Mouse (Mus musculus) thymus, postnatal 10 days (tissue): Measurements from ENCODE around the gene Cdc34b.
"Not testable (repeated sequence)": the region's sequence is repeated elsewhere in the genome, so short reads cannot be mapped to it uniquely, and the experiment has no call there.

Experiments
- DNase-seq, 2 experiments: peaks; one replicate each; pipeline ENCODE4 v3.0.0; 2021; ENCODE audit warnings: low spot score in 2 of 2

Gene Cdc34b

GRCm38 (mm10) chr11:94741732-94742272 lies at the start of gene Cdc34b:
Cdc34b (plus strand) TSS chr11:94741782.
- DNase-seq: no peak

GRCm38 (mm10) chr11:94692502-94692901 lies 49.1 kb upstream of the Cdc34b start:
- not testable (repeated sequence) for DNase-seq

- no peak for DNase-seq
These were observed 46.1 kb upstream of the Cdc34b start for GRCm38 (mm10) chr11:94695508-94695907.

- DNase-seq: peak in 1 of 2 experiments; percentile 34
These were observed 44.4 kb upstream of the Cdc34b start for GRCm38 (mm10) chr11:94697140-94697539.

- DNase-seq: peak; percentile 65 to 70
These were observed 43.7 kb upstream of the Cdc34b start for GRCm38 (mm10) chr11:94697703-94698464.

GRCm38 (mm10) chr11:94699399-94699798 lies 42.2 kb upstream of the Cdc34b start:
- no peak for DNase-seq

GRCm38 (mm10) chr11:94701401-94702215 lies 40.0 kb upstream of the Cdc34b start:
- DNase-seq: no peak

- no peak for DNase-seq
These were observed 39.4 kb upstream of the Cdc34b start for GRCm38 (mm10) chr11:94702216-94702610.

GRCm38 (mm10) chr11:94704020-94704419 lies 37.6 kb upstream of the Cdc34b start:
- peak in 1 of 2 experiments; percentile 43 for DNase-seq

GRCm38 (mm10) chr11:94704472-94704871 lies 37.1 kb upstream of the Cdc34b start, which contains the start of gene Gm11541:
Gm11541 (minus strand) TSS chr11:94704499.
- DNase-seq: no peak

GRCm38 (mm10) chr11:94713246-94713860 lies 28.2 kb upstream of the Cdc34b start:
- DNase-seq: no peak

- no peak for DNase-seq
These were observed 26.0 kb upstream of the Cdc34b start for GRCm38 (mm10) chr11:94715622-94716021.

GRCm38 (mm10) chr11:94716754-94717153 lies 24.8 kb upstream of the Cdc34b start:
- DNase-seq: peak; percentile 20 to 50

- DNase-seq: no peak
These were observed 24.3 kb upstream of the Cdc34b start for GRCm38 (mm10) chr11:94717239-94717638.

GRCm38 (mm10) chr11:94718113-94718909 lies 23.3 kb upstream of the Cdc34b start:
- no peak for DNase-seq

GRCm38 (mm10) chr11:94719216-94719615 lies 22.4 kb upstream of the Cdc34b start:
- peak; percentile 30 to 38 for DNase-seq

- DNase-seq: no peak
These were observed 14.3 kb upstream of the Cdc34b start for GRCm38 (mm10) chr11:94727306-94727705.

GRCm38 (mm10) chr11:94728545-94728944 lies 13.0 kb upstream of the Cdc34b start:
- DNase-seq: no peak

GRCm38 (mm10) chr11:94729565-94729964 lies 12.0 kb upstream of the Cdc34b start:
- no peak for DNase-seq

- peak; percentile 37 to 78 for DNase-seq
These were observed 11.3 kb upstream of the Cdc34b start for GRCm38 (mm10) chr11:94730261-94730660.

- DNase-seq: no peak
These were observed 10.4 kb upstream of the Cdc34b start for GRCm38 (mm10) chr11:94731229-94731628.
